Mouse (Mus musculus): ENCODE data around the gene Exoc3l.

GRCm38 (mm10) chr8:105304325-105305210, 8.7 kb upstream of the Exoc3l start:
- TF ChIP-seq CTCF (IDR thresholded peaks at IDR 0.05; ENCODE audit: borderline replicate concordance, insufficient read depth, low read length) (no peak), POLR2A (IDR thresholded peaks at IDR 0.05; ENCODE audit: low read depth, low read length) (no peak; the same call in 1 of the 2 replicates)
